Mouse (Mus musculus) gastrocnemius, adult 2 months (tissue): ENCODE measurements around the gene Rufy4. TPM values are rescaled to one million over a fixed set of nuclear protein-coding genes. Genes with fewer than 3 reads are reported as not detected.

Experiments
- DNase-seq: peaks from one replicate; pipeline ENCODE4 v3.0.0; 2022
- H3K27ac ChIP-seq: fragments of 200-600 bp; 2 replicates; pipeline ENCODE4 v1.8.1; 2022; ENCODE audit warnings: mild to moderate bottlenecking
- H3K4me3 ChIP-seq: fragments of 200-600 bp; 2 replicates; pipeline ENCODE4 v1.8.1; 2022; ENCODE audit warnings: mild to moderate bottlenecking, moderate library complexity
- CTCF ChIP-seq: fragments of 200-600 bp; IDR thresholded peaks from 2 replicates; pipeline ENCODE4 v1.8.1; 2022; ENCODE audit warnings: antibody characterized with exemption, mild to moderate bottlenecking, moderate library complexity
- intact Hi-C: fragments of 180-260 bp; cut with DNase I; formaldehyde crosslinking; loops from one replicate; pipeline ENCODE4 v1.15.1; 2025
- total RNA-seq, 2 experiments: library from RNA; stranded (reverse); gene quantifications; 2 replicates each; pipeline ENCODE4 v1.2.3; 2021

Rufy4 gene
- total RNA-seq, 2 experiments from 2014 or later: 0.08 TPM; not detected in 1

DNA sequence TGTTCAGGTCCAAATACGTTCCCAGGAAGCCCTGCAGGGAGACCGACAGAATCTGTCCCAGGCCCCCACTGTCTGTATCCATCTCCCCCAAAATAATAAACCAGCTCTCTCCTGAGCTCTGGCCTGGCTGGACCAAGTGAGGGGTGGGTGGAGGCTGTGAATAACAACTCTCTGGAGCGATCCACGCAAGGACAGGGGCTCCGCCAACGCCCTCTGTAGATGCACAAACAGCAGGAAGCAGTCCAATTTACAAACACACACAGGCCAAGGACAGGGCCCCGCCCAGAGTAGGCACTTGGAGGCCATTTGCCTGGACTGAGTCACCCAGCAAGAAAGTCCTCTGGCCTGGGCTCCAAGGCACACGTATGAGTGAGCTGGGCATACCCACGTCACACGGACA lies 33.1 kb upstream of the Rufy4 start:
- intact Hi-C loops: no loop called here
- peak overlapping the region; percentile 67 for H3K27ac ChIP-seq
- DNase-seq: peak; percentile 80
- no peak for TF ChIP-seq CTCF
- peak overlapping the region; percentile 13; the same call in 1 of the 2 replicates for H3K4me3 ChIP-seq

DNA sequence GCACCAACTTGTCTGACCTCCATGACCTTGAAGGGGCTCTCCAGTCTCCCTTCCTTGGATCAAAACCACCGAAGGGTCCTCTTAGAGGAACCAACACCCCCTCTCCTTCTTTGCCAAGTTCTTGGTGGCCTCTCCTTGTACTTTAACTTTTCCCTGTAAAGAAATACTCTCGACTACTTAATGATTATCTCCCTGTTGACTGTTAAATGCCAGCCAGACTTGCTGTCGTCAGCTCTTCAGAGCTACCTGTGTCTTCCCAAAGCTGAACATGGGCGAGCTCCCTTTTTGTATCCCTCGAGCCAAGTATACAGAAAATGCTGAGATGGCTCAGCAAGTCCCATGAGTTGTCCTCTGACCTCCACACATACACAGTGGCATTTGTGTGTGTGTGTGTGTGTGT lies 31.9 kb upstream of the Rufy4 start:
- Histone ChIP-seq H3K4me3 (no peak overlapping the region), H3K27ac (peak overlapping the region; percentile 67; the same call in 1 of the 2 replicates)
- TF ChIP-seq CTCF: no peak
- intact Hi-C loops: no loop called here
- DNase-seq: no peak

DNA sequence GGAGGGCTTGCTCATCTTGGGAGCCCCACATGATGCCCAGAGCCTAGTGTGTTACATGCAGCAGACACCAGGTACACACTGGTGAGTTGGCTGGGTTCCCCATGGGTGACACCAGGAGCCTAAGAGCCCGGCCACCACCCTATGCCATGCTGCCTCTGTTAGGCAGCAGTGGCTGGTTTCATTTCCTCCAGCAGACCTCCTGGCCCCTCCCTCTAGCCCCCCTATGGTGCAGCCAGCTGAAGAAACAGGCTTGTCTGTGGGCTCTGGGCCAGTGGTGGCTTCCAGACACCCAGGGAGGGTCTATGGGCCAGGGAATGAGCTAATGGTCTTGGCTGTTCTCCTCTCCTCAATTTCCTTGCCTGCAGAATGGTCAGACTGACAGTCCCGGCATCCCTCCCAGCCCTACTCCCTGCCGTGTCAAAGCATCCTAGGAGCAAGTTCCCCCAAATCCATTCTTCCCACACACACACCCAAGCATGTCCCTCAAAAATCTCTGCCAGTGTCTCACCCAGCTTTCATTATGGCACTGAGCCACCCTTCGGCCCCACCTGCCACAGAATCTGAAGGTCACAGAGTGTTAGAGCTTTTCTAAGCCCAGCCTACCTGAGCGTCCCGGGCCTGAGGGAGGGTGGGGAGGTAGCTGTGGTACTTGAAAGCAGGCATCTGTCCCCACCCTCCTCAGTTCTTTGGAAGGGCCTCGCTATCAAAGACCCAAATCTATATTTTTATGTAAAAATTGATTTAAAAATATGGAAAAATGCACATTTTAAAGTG lies 30.7 kb upstream of the Rufy4 start:
- Histone ChIP-seq H3K4me3 (no peak overlapping the region), H3K27ac (no peak overlapping the region)
- no peak for TF ChIP-seq CTCF
- intact Hi-C loops: no loop called here
- DNase-seq: peak; percentile 56

DNA sequence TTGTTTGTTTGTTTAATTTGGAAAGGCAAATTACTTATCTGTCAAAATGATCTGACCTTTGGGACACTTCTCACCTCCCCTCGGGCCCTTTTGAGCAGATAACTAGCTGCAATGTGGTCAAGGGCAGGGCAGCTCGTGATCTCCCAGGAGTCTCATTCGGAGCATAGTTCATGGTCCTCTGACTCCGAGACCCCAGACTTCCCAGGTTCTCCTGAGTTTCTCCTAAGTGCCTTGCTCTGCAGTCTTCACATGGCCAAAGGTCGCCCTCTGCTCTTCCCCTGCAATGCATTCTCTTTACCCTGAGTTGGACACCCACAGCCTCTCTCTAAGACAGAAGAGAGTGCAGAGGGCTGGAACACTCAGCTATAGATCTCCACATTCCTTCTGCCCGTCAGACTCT lies 30.0 kb upstream of the Rufy4 start:
- intact Hi-C loops: no loop called here
- TF ChIP-seq CTCF: no peak
- no peak overlapping the region for H3K4me3 ChIP-seq
- H3K27ac ChIP-seq: no peak overlapping the region
- no peak for DNase-seq

DNA sequence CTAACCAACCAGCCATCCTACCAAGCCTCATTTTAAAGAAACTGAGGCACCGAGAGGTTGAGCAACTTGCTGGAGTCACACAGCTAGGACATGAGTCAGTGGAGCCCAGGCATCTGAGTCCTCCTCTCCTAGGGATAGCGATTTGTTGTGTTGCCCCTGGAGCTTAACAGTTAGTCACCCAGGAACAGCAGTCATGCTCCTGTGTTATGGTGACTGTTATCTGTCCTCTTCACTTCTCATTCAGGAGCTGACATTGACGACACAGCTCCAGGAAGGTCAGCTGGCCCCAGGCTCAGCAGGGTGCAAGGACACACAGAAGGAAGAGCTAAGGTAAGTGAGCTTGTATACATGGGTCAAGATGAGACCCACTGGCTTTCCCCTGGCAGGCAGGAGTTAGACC lies 29.6 kb upstream of the Rufy4 start:
- Histone ChIP-seq H3K4me3 (no peak overlapping the region), H3K27ac (no peak overlapping the region)
- intact Hi-C loops: no loop called here
- no peak for DNase-seq
- TF ChIP-seq CTCF: no peak

DNA sequence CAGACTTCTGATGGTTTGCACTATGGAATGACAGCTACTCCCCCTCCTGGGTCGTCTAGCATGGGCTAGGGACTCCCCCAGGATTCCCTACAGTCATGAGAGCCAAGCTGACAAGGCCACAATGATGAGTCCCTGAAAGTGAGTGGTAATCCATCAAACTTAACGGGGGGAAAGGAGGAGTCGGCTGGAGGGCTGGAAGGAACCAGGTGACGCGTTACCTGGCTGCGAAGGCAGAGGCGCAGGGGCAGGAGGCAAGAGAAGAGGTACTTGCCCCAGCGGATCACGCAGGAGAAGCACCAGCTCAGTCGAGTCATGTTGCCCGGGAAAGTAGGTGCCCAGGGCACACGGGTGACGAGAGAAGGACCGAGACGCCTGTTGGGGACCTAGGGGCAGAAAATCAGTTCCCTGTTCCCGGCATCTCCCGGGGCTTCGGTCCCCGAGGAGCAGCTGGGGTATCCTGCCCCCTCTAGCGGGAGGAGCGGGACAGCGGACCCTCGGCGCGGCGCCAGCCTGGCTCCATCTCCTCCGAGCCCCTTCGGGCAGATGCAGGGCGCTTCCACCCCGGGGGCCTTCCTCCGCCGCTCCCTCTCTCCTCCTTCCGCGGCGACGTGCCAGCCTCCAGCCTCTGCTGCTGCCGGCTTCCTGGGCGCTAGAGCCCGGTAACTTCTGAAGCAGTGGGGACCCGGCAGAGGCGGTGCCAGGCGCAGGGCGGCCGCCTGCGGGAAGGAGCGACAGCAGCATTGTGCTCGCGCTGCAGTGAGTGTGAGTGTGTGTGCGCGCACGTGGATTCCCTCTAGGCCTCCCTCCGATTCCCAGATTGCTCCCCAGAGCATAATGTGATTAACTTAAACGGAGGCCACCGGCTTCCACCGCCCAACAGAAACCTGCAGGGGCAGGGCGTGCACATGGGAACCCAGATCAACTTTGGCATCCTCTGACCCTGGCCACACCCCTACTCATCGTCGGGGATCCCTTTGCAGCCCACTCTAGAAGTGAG lies 27.0 kb upstream of the Rufy4 start:
- Histone ChIP-seq H3K27ac (no peak overlapping the region), H3K4me3 (peak overlapping the region; percentile 71)
- TF ChIP-seq CTCF: peak; percentile 27; the same call in 1 of the 2 replicates
- DNase-seq: peak; percentile 66
- intact Hi-C loops: no loop called here

DNA sequence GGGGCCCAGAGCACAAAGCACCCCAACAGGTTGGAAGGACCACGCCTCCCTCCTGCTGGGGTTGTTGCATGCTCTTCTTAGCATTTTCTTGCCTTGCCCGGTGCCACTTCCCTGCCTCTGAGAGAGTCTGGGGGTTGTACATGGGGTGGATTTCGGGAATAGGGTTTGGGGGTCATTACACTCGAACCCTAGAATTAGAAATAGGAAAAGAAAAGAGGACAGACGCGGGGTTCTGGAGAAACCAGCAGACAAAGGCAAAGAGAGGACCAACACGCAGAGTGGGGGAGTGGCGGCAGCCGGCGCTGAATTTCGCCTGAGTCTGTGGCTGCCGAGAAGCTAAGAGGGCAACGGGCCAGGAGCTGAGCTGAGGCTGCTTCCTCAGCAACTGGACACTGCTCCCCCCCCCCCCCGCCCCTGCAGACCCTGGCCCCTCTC lies 26.3 kb upstream of the Rufy4 start:
- intact Hi-C loops: no loop called here
- peak; percentile 55 for DNase-seq
- no peak for TF ChIP-seq CTCF
- H3K4me3 ChIP-seq: peak overlapping the region; percentile 71
- no peak overlapping the region for H3K27ac ChIP-seq

DNA sequence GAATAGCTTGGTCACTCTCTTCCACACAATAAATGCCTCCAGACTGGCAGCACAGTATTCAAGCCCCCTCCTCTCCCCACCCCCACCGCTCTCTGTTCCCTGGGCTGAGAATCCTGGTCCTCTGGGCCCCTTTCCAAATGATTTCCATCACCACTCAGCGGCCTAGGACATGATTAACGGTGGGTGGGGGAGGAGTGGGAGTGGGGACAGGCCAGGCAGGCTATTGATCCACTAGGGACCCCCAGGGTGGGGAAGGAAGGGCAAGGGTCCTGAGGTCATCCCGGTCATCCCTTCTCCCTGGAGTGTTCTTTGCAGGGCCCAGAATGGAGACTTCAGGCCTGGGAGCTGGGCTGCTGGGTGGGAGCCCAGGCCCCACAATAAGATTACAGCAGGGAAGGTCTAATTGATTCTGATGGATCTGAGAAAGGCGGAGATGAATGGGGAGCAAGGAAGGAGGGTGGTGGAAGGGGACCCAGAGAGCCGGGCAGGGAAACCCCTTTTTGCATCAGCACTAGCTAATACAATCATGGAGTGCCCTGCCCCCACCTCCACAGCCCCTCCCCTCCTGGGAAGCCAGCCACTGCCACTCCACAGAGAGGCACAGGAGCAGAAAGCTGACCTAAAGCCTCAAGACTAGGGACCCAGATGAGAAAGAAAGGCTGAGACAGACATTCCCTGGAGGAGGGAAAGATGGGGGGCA lies 21.5 kb upstream of the Rufy4 start:
- no peak overlapping the region for H3K27ac ChIP-seq
- TF ChIP-seq CTCF: no peak
- intact Hi-C loops: no loop called here
- no peak overlapping the region for H3K4me3 ChIP-seq
- DNase-seq: no peak

DNA sequence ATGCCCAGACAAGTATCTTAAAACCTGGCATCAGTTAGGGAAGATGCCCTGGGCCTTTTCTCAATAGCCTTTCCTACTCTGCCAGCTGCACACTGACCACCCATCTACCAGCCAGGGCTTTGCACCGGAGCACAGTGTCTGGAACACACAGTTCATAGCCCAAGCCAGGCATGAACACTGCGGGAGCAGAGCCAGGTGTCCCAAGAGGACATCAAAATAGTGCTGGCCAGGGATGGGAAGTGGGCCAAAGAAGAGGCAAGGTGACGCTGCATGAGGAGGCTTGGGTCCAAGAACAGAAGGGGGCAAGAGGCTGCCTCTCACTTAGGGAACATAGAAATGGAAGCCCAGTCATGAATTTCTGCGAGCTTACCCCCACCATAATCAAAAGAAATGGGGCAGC lies 19.7 kb upstream of the Rufy4 start:
- Histone ChIP-seq H3K4me3 (no peak overlapping the region), H3K27ac (no peak overlapping the region)
- TF ChIP-seq CTCF: no peak
- peak; percentile 75 for DNase-seq
- intact Hi-C loops: no loop called here

DNA sequence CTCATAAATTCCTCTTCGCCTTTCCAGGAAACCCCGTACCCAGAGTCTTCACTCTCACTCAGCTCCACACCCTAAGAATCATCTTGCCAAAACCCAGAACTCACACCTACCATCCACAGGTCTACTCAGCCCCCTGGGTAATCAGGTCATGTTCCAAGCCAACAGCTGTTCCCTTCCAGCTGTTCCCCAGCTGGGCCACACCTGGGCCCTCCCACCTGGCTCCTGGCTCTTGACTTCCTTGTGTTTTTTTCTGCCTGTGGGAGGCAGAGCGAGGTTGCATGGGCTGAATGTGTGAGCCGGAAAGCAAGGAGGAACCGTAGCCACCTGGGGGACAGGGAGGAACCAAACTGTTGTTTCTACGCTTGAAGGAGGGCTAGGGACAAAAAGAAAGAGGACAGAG lies 19.1 kb upstream of the Rufy4 start:
- intact Hi-C loops: no loop called here
- Histone ChIP-seq H3K27ac (no peak overlapping the region), H3K4me3 (no peak overlapping the region)
- no peak for DNase-seq
- TF ChIP-seq CTCF: no peak

DNA sequence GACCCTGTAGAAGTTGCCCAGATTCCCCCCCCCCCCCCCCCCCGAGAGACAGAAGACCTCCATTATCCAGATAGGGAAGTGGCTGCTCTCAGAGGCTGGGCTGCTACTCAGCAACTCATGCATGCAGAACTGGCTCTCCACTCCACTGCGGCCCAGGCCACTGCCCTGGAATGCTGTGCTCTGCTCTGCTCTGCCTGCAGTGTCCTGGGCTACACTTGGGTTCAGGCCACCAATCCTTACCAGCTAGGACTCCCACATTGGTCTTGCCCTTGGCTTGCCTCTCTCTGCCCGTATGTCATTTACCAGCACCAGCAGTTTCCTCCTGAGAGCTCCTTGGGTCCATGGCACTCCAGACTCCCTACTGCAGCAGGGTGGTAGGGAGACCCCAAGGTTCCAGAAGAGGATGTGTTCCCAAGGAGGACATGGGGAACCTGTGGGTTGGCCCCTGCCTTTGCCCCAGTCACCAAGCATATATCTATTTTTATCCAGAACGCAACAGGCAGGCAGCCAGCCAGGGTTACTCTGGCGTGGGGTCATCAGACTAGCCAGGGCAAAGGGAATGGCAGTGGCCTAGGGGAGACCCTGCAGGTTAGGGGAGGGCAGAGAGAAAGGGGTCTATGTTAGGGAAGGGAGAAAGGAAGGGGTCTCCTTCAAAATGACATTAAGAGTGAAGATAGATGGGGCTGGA lies 17.3 kb upstream of the Rufy4 start:
- peak; percentile 45 for DNase-seq
- no peak overlapping the region for H3K27ac ChIP-seq
- intact Hi-C loops: no loop called here

DNA sequence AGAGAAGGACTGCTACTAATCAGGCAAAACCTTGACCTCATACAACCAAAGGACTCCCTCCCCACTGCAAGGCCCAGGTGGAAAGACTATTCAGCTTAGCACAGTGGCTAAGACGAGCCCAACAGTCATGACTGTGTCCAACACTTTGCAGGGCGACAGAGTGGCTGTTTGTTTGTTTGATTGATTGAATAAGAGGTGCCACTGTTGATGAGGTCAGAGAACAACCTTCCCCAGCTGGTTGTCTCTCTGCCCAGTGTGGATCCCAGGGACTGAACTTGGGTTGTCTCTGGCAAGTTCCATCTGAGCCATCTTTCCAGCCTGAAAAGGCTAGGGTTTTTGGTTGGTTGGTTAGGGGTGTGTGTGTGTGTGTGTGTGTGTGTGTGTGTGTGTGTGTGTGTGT lies 15.7 kb upstream of the Rufy4 start:
- no peak overlapping the region for H3K27ac ChIP-seq
- intact Hi-C loops: no loop called here
- TF ChIP-seq CTCF: no peak

More for the DNA sequence above, 17.3 kb upstream of the Rufy4 start:
- no peak for TF ChIP-seq CTCF
- H3K4me3 ChIP-seq: no peak overlapping the region

More for the DNA sequence above, 15.7 kb upstream of the Rufy4 start:
- DNase-seq: no peak
- no peak overlapping the region for H3K4me3 ChIP-seq
